8 mouse cellular contexts compared by ENCODE assay signal in the genomic region with DNA sequence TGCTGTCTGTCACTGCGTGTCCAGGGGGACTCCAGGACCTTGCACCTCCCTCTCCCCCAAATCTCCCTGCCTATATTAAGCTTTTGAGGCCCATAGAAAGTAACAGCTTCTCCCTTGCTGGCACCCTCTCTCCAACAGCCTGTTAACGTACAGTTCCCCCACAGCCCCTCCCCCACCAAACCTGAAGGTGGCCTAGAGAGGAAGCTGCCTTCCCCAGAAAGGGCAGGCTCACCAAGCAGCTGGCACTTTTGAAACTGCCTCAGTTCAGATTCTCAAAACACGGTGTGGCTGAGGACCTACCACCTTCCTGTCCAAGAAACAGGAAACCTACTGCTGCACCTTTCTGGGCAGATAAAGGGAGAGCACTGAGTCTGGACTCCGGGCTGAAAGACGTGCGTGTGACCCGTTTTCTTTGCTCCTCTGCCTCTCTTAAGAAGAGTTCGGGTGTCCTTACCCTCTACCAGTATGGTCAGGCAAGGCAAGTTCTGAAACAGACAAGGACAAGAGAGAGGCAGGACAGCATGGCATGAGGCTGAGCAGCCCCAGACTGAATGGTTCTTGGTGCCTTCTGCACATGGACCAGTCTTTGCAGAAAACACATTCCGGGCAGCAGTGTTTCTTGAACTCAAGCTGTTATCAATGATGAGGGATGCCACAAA. TPM values are rescaled to one million over a fixed set of nuclear protein-coding genes. Genes with fewer than 3 reads are reported as not detected.
A peak's percentile ranks its signal among the peaks of the same experiment; 100 is the strongest.
DNase-seq lines count a peak whose midpoint lies in the region; ATAC-seq and TF ChIP-seq lines count a peak whose summit lies in the region.

No protein-coding gene starts in this region.

- ATAC-seq in kidney, embryonic 15.5 days (replicated peaks; ENCODE audit: low FRiP score), result no peak
- ATAC-seq in hindbrain, postnatal 0 days, result 0 out of 2 replicates have a peak, but pooled peaks have one; percentile 0

- H3K27me3 ChIP-seq in kidney, embryonic 15.5 days, result no peaks in the 10 kb centered on the region
- no peaks in the 10 kb centered on the region for H3K27me3 ChIP-seq in hindbrain, postnatal 0 days (ENCODE audit: insufficient read depth, low read length)

- H3K9me3 ChIP-seq in kidney, embryonic 15.5 days (replicated peaks), result no peaks in the 10 kb centered on the region
- no peaks in the 10 kb centered on the region for H3K9me3 ChIP-seq in hindbrain, postnatal 0 days (ENCODE audit: low read length)

- peaks cover 39% of the 10 kb centered on the region for H3K36me3 ChIP-seq in kidney, embryonic 15.5 days
- H3K36me3 ChIP-seq in hindbrain, postnatal 0 days (ENCODE audit: insufficient read depth, low read length), result no peaks in the 10 kb centered on the region
- no peaks in the 10 kb centered on the region for H3K36me3 ChIP-seq in macrophage (ENCODE audit: inconsistent target)

- peak overlapping the region; percentile 97 for H3K9ac ChIP-seq in kidney, embryonic 15.5 days
- H3K9ac ChIP-seq in hindbrain, postnatal 0 days (replicated peaks; ENCODE audit: low read length), result peak overlapping the region; percentile 91

- peak overlapping the region; percentile 78 for H3K4me2 ChIP-seq in kidney, embryonic 15.5 days
- H3K4me2 ChIP-seq in hindbrain, postnatal 0 days (ENCODE audit: low read depth, low read length), result peak overlapping the region; percentile 74

- peaks cover 46% of the 10 kb centered on the region for H3K4me1 ChIP-seq in kidney, embryonic 15.5 days
- peaks cover 22% of the 10 kb centered on the region for H3K4me1 ChIP-seq in brown adipose tissue, adult 24 weeks (ENCODE audit: control insufficient read depth, insufficient read depth, insufficient read length, low read length)
- peaks cover 14% of the 10 kb centered on the region; the same call in 1 of the 2 replicates for H3K4me1 ChIP-seq in hindbrain, postnatal 0 days (ENCODE audit: insufficient read depth, low read length)

- WGBS in kidney, embryonic 15.5 days, result 38% methylated on average over 9 of the region's 9 CpGs
- 48% methylated on average over 9 of the region's 9 CpGs for WGBS in hindbrain, postnatal 0 days
- WGBS in macrophage (ENCODE audit: missing documents), result 10% methylated on average over 9 of the region's 9 CpGs

- no peak for TF ChIP-seq CTCF in hindbrain, postnatal 0 days (IDR thresholded peaks at IDR 0.05; ENCODE audit: low read depth)

- H3K27ac ChIP-seq in kidney, embryonic 15.5 days, result peak overlapping the region; percentile 97
- H3K27ac ChIP-seq in brown adipose tissue, adult 24 weeks (replicated peaks; ENCODE audit: low read depth, low read length), result peak overlapping the region; percentile 54; the same call in 1 of the 2 replicates
- peak overlapping the region; percentile 97; the same call in 1 of the 2 replicates for H3K27ac ChIP-seq in hindbrain, postnatal 0 days
- H3K27ac ChIP-seq in macrophage, result peak overlapping the region; percentile 17

- peak overlapping the region; percentile 95 for H3K4me3 ChIP-seq in kidney, embryonic 15.5 days (replicated peaks)
- peak overlapping the region; percentile 89 for H3K4me3 ChIP-seq in brown adipose tissue, adult 24 weeks (ENCODE audit: insufficient read depth, low read depth, low read length)
- peak overlapping the region; percentile 87 for H3K4me3 ChIP-seq in hindbrain, postnatal 0 days (ENCODE audit: low read length)
- no peak overlapping the region; the same call in 1 of the 2 replicates for H3K4me3 ChIP-seq in macrophage (ENCODE audit: inconsistent target)

- DNase-seq in kidney, adult 11 months, result no peak
- DNase-seq in hindbrain, postnatal 0 days (ENCODE audit: low spot score), result peak; percentile 39
- peak; percentile 77 to 79 for DNase-seq in spleen, postnatal 36 days (ENCODE audit: low spot score in 2 of 2)
- DNase-seq in frontal cortex, postnatal 25 days (ENCODE audit: low spot score in 2 of 2), result no peak
- DNase-seq in left cerebral cortex, adult 8-10 months (ENCODE audit: low spot score in 2 of 2), result no peak

- H3K79me2 ChIP-seq in macrophage (ENCODE audit: inconsistent target), result peaks cover 66% of the 10 kb centered on the region

RNA-seq across cellular contexts. Expression of a gene that starts 1.9 kb away (rescaled TPM):
- 141 and 147 TPM in 2 replicates for polyA plus RNA-seq in kidney, embryonic 15.5 days (2015; fragmentation: Nextera tagmentation; extraction: Ambion mirVana)
- 54.9 and 59.2 TPM in 2 replicates for polyA plus RNA-seq in brown adipose tissue, adult 24 weeks (2012; ENCODE audit: insufficient read depth, insufficient read length, missing spikeins)
- 182 and 196 TPM in 2 replicates for total RNA-seq in hindbrain, postnatal 0 days (2014; rRNA removed)
- polyA plus RNA-seq in hindbrain, postnatal 0 days (2015; fragmentation: Nextera tagmentation; extraction: Ambion mirVana), result 162 and 163 TPM in 2 replicates
- 10 to 100 TPM; 36.3 to 95.5 (median 61.4) TPM for total RNA-seq in macrophage (2018; cell fraction: chromatin; rRNA removed)
- total RNA-seq in macrophage (2018; cell fraction: cytosol; rRNA removed), result 10 to 100 TPM; 46.6 to 75.1 (median 61.4) TPM
- 10 to 100 TPM; 35.9 to 90.2 (median 58.3) TPM for total RNA-seq in macrophage (2018; cell fraction: nucleus; rRNA removed)
- polyA plus RNA-seq in macrophage (2018), result 58.4 to 93.5 TPM (median 77.2 TPM) in 3 replicates
- 10 to 100 TPM; 59.6 to 78.5 (median 71.8) TPM for total RNA-seq in left cerebral cortex, adult 8-10 months (2022)

RNA-seq across cellular contexts. Expression of a gene that starts 15.7 kb away (rescaled TPM):
- polyA plus RNA-seq in kidney, embryonic 15.5 days (2015; fragmentation: Nextera tagmentation; extraction: Ambion mirVana), result 29.5 and 31.0 TPM in 2 replicates
- polyA plus RNA-seq in brown adipose tissue, adult 24 weeks (2012; ENCODE audit: insufficient read depth, insufficient read length, missing spikeins), result 42.0 and 42.5 TPM in 2 replicates
- total RNA-seq in hindbrain, postnatal 0 days (2014; rRNA removed), result 9.0 and 14.0 TPM in 2 replicates
- 29.4 and 31.2 TPM in 2 replicates for polyA plus RNA-seq in hindbrain, postnatal 0 days (2015; fragmentation: Nextera tagmentation; extraction: Ambion mirVana)
- total RNA-seq in macrophage (2018; cell fraction: chromatin; rRNA removed), result 10 to 100 TPM in 25 of 26 experiments, 1 to 10 TPM in 1; 7.2 to 30.7 (median 17.4) TPM
- total RNA-seq in macrophage (2018; cell fraction: cytosol; rRNA removed), result 1 to 10 TPM in 3 of 26 experiments, under 1 TPM in 21, not detected in 2; 0.17 to 1.6 (median 0.44) TPM
- total RNA-seq in macrophage (2018; cell fraction: nucleus; rRNA removed), result 10 to 100 TPM in 8 of 26 experiments, 1 to 10 TPM in 18; 1.8 to 22.4 (median 8.5) TPM
- polyA plus RNA-seq in macrophage (2018), result 0.46 to 1.1 TPM (median 0.52 TPM) in 3 replicates
- total RNA-seq in left cerebral cortex, adult 8-10 months (2022), result 10 to 100 TPM; 15.5 to 18.6 (median 18.2) TPM

RNA-seq across cellular contexts. Expression of a gene that starts 44.4 kb away (rescaled TPM):
- 59.1 and 62.5 TPM in 2 replicates for polyA plus RNA-seq in kidney, embryonic 15.5 days (2015; fragmentation: Nextera tagmentation; extraction: Ambion mirVana)
- 1.2 and 1.6 TPM in 2 replicates for polyA plus RNA-seq in brown adipose tissue, adult 24 weeks (2012; ENCODE audit: insufficient read depth, insufficient read length, missing spikeins)
- total RNA-seq in hindbrain, postnatal 0 days (2014; rRNA removed), result 1.0 and 1.1 TPM in 2 replicates
- polyA plus RNA-seq in hindbrain, postnatal 0 days (2015; fragmentation: Nextera tagmentation; extraction: Ambion mirVana), result 0.57 and 0.65 TPM in 2 replicates
- not detected for total RNA-seq in macrophage (2018; cell fraction: chromatin; rRNA removed)
- total RNA-seq in macrophage (2018; cell fraction: cytosol; rRNA removed), result not detected
- total RNA-seq in macrophage (2018; cell fraction: nucleus; rRNA removed), result not detected
- polyA plus RNA-seq in macrophage (2018), result not detected in 3 replicates
- total RNA-seq in left cerebral cortex, adult 8-10 months (2022), result 1 to 10 TPM in 2 of 4 experiments, under 1 TPM in 2; 0.87 to 1.6 (median 1.1) TPM

RNA-seq across cellular contexts. Expression of a gene that starts 48.3 kb away (rescaled TPM):
- polyA plus RNA-seq in kidney, embryonic 15.5 days (2015; fragmentation: Nextera tagmentation; extraction: Ambion mirVana), result 23.2 and 25.2 TPM in 2 replicates
- polyA plus RNA-seq in brown adipose tissue, adult 24 weeks (2012; ENCODE audit: insufficient read depth, insufficient read length, missing spikeins), result not detected in 2 replicates
- not detected in 2 replicates for total RNA-seq in hindbrain, postnatal 0 days (2014; rRNA removed)
- not detected in 2 replicates for polyA plus RNA-seq in hindbrain, postnatal 0 days (2015; fragmentation: Nextera tagmentation; extraction: Ambion mirVana)
- not detected for total RNA-seq in macrophage (2018; cell fraction: chromatin; rRNA removed)
- total RNA-seq in macrophage (2018; cell fraction: cytosol; rRNA removed), result not detected
- total RNA-seq in macrophage (2018; cell fraction: nucleus; rRNA removed), result not detected
- polyA plus RNA-seq in macrophage (2018), result not detected in 3 replicates
- total RNA-seq in left cerebral cortex, adult 8-10 months (2022), result not detected

Comparison
In these comparisons a context has a peak if more than half of its experiments do, and no peak if none do; other contexts are left out.
1. H3K27ac ChIP-seq: peak in every context shown above with its lines; median percentile 97 in kidney, embryonic 15.5 days; 97 in hindbrain, postnatal 0 days; 54 in brown adipose tissue, adult 24 weeks; 17 in macrophage.
2. DNase-seq: peak in hindbrain, postnatal 0 days (single experiment) and spleen, postnatal 36 days (2 of 2); none in kidney, adult 11 months (single experiment), frontal cortex, postnatal 25 days (0 of 2) and left cerebral cortex, adult 8-10 months (0 of 2).
3. RNA of a gene that starts 15.7 kb away (polyA plus RNA-seq): 42.0 to 42.5 TPM in brown adipose tissue, adult 24 weeks, 29.5 to 31.0 TPM in kidney, embryonic 15.5 days and 29.4 to 31.2 TPM in hindbrain, postnatal 0 days; 0.46 to 1.1 TPM in macrophage; every median in the first group is over 10 times any median in the second.
4. RNA of a gene that starts 44.4 kb away (polyA plus RNA-seq): 59.1 to 62.5 TPM in kidney, embryonic 15.5 days; 1.2 to 1.6 TPM in brown adipose tissue, adult 24 weeks, 0.57 to 0.65 TPM in hindbrain, postnatal 0 days and not detected in macrophage; every median in the first group is over 10 times any median in the second.